Mouse (Mus musculus) forebrain, embryonic 14.5 days (tissue): ENCODE measurements around the gene Dip2b. TPM values are rescaled to one million over a fixed set of nuclear protein-coding genes. Genes with fewer than 3 reads are reported as not detected.

Experiments
- ATAC-seq: fragments of 200-750 bp; cut with Nextera tagmentation; 2 replicates; pipeline ENCODE4 v1.8.0; 2017; ENCODE audit warnings: mild to moderate bottlenecking, moderate library complexity
- DNase-seq: peaks from one replicate; pipeline ENCODE4 v3.0.0-alpha.2; 2015; ENCODE audit warnings: low spot score
- H3K27ac ChIP-seq: fragments of 300-500 bp; sonication (generic); 2 replicates; pipeline ENCODE4 v1.5.1; 2014; ENCODE audit warnings: low read depth, mild to moderate bottlenecking, control low read depth, low read length, moderate library complexity
- H3K27me3 ChIP-seq: fragments of 300-500 bp; sonication (generic); replicated peaks from 2 replicates; pipeline ENCODE4 v1.6.1; 2014; ENCODE audit warnings: low read length, control low read depth, mixed read lengths; ENCODE audit not compliant: control insufficient read depth, insufficient read depth
- H3K36me3 ChIP-seq: fragments of 300-500 bp; sonication (generic); 2 replicates; pipeline ENCODE4 v1.6.1; 2014; ENCODE audit warnings: low read length, control low read depth; ENCODE audit not compliant: control insufficient read depth, insufficient read depth
- H3K4me1 ChIP-seq: fragments of 300-500 bp; sonication (generic); 2 replicates; pipeline ENCODE4 v1.6.1; 2014; ENCODE audit warnings: antibody characterized with exemption, low read length, control low read depth; ENCODE audit not compliant: control insufficient read depth, insufficient read depth
- H3K4me2 ChIP-seq: fragments of 300-500 bp; sonication (generic); 2 replicates; pipeline ENCODE4 v1.6.1; 2014; ENCODE audit warnings: mild to moderate bottlenecking, control low read depth, low read length
- H3K4me3 ChIP-seq: fragments of 300-500 bp; sonication (generic); 2 replicates; pipeline ENCODE4 v1.5.1; 2014; ENCODE audit warnings: low read depth, low read length, control low read depth
- H3K9ac ChIP-seq: fragments of 300-500 bp; sonication (generic); 2 replicates; pipeline ENCODE4 v1.6.1; 2014; ENCODE audit warnings: mild to moderate bottlenecking, low read length, control low read depth, moderate library complexity
- H3K9me3 ChIP-seq: fragments of 300-500 bp; sonication (generic); replicated peaks from 2 replicates; pipeline ENCODE4 v1.6.1; 2016; ENCODE audit warnings: low read length, control low read depth, mixed read lengths; ENCODE audit not compliant: control insufficient read depth
- WGBS: fragments of 180-500 bp; shearing (Covaris S2); extraction: QIAGEN DNeasy Blood & Tissue Kit; methylation state at CpG from one replicate; pipeline ENCODE4 v1.1.7; 2014; 5-methylcytosine and 5-hydroxymethylcytosine counted together
- polyA plus RNA-seq: library from polyadenylated mRNA; unstranded; fragments of >200 nt; fragmentation: Nextera tagmentation; extraction: Ambion mirVana; gene quantifications from 2 replicates; pipeline ENCODE4 v1.2.1, GENCODE M21; 2014

Gene Dip2b
- polyA plus RNA-seq, 1 experiment from 2014 or later: 16.3 TPM

GRCm38 (mm10) chr15:100025076-100025834 lies 13.2 kb upstream of the Dip2b start:
- 79% methylated on average over 11 of the region's 11 CpGs for WGBS
- DNase-seq (peak; percentile 10), ATAC-seq (no peak)
- no peak overlapping the region for H3K27ac ChIP-seq
- H3K4me2 ChIP-seq: no peak overlapping the region
- no peaks in the 10 kb centered on the region for H3K36me3 ChIP-seq
- H3K27me3 ChIP-seq: no peaks in the 10 kb centered on the region
- H3K4me3 ChIP-seq: no peak overlapping the region
- H3K9ac ChIP-seq: no peak overlapping the region
- H3K9me3 ChIP-seq: no peaks in the 10 kb centered on the region
- H3K4me1 ChIP-seq: no peaks in the 10 kb centered on the region

DNA sequence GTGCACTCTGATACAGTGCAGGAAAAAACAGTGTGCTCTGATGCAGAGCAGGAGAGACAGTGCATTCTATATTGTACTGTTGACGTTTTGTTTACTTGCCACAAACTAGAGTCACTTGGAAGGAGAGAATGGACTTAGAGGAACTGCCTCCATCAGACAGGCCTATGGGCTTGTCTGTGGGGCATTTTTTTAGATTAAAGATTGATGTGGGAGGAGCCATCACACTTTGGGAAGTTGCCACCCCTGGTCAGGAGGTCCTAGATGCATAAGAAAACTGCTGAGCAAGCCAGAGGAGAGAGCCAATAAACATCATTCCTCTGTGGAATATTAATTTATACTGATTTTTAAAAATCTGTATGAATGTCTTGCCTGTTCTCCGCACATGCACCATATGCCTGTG lies 10.3 kb upstream of the Dip2b start:
- no peaks in the 10 kb centered on the region for H3K27me3 ChIP-seq
- WGBS: 92% methylated on average over 2 of the region's 2 CpGs
- DNase-seq (no peak), ATAC-seq (no peak)
- no peak overlapping the region for H3K9ac ChIP-seq
- H3K36me3 ChIP-seq: no peaks in the 10 kb centered on the region
- no peak overlapping the region for H3K4me3 ChIP-seq
- H3K27ac ChIP-seq: no peak overlapping the region
- H3K4me2 ChIP-seq: no peak overlapping the region
- H3K4me1 ChIP-seq: no peaks in the 10 kb centered on the region
- no peaks in the 10 kb centered on the region for H3K9me3 ChIP-seq

DNA sequence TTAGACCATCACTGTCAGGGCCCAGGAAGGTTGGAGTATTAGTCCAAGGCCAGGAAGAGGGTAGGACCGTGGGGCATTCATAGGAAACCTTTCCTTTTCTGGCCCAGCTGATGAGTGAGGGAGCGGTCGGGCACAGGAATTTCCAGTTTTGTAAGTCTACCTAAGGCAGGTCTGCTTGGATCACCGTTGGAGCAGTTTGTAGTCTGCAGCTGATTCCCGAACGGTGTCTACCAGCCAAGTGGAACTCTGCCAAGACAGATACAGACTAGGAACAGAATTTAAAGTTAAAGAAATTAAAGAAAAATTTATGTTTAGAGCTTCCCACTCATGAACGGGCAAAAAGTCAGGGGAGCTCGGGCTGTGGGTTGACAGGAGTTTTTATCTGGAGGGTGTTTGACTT lies 9.0 kb upstream of the Dip2b start:
- no peak overlapping the region for H3K27ac ChIP-seq
- WGBS: 81% methylated on average over 8 of the region's 8 CpGs

DNA sequence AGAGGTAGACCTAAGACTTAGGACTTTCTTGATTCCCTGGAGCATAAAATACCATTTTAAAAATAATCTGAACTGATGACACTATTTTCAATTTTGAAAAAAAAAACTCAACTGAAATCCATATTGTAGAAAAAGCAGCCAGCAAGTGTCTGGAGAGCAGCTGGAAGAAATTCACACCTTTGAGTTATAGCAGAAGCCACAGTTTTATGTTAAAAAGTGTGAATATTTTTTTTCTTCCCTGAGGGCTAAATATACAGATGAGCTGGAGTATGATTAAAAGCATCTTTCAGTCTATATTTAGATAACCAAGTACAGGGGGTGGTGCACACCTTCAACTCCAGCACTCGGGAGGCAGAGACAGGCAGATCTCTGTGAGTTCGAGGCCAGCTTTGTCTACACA lies 8.6 kb upstream of the Dip2b start:
- no peak overlapping the region for H3K27ac ChIP-seq
- H3K36me3 ChIP-seq: no peaks in the 10 kb centered on the region
- H3K9me3 ChIP-seq: no peaks in the 10 kb centered on the region
- H3K27me3 ChIP-seq: no peaks in the 10 kb centered on the region
- DNase-seq (peak; percentile 56), ATAC-seq (no peak)
- H3K9ac ChIP-seq: no peak overlapping the region
- H3K4me3 ChIP-seq: no peak overlapping the region
- no peak overlapping the region for H3K4me2 ChIP-seq
- no peaks in the 10 kb centered on the region for H3K4me1 ChIP-seq
- WGBS: 86% methylated on average over 2 of the region's 2 CpGs

More for the DNA sequence above, 9.0 kb upstream of the Dip2b start:
- no peak for ATAC-seq
- H3K4me1 ChIP-seq: no peaks in the 10 kb centered on the region
- no peaks in the 10 kb centered on the region for H3K9me3 ChIP-seq
- H3K36me3 ChIP-seq: no peaks in the 10 kb centered on the region
- H3K4me2 ChIP-seq: no peak overlapping the region
- H3K4me3 ChIP-seq: no peak overlapping the region
- DNase-seq: peak; percentile 42
- H3K9ac ChIP-seq: no peak overlapping the region
- no peaks in the 10 kb centered on the region for H3K27me3 ChIP-seq

DNA sequence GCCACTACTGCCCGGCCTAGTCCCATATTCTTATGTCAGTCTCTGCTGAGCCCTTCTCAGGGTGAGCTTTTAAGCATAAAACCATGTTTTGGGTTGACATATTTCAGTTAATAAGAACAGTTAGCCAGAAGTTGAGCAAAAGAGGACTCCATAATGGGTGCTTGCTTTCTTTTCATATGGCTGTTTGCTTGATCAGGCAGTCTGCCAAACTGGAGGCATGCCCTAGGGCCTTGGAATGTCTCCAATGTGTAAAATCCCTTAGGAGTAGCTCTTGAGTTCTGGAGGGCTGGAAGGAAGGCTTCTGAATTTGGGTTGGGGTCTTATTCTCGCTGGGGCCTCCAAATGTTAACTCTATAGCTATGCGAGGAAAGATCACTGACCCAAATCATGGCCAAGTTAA lies 5.9 kb upstream of the Dip2b start:
- Histone ChIP-seq H3K4me3 (no peak overlapping the region), H3K27me3 (no peaks in the 10 kb centered on the region), H3K9ac (no peak overlapping the region), H3K9me3 (no peaks in the 10 kb centered on the region), H3K36me3 (no peaks in the 10 kb centered on the region), H3K27ac (no peak overlapping the region), H3K4me1 (no peaks in the 10 kb centered on the region), H3K4me2 (no peak overlapping the region)
- no peak for ATAC-seq
- WGBS: 76% methylated on average over 3 of the region's 3 CpGs
- peak; percentile 62 for DNase-seq

DNA sequence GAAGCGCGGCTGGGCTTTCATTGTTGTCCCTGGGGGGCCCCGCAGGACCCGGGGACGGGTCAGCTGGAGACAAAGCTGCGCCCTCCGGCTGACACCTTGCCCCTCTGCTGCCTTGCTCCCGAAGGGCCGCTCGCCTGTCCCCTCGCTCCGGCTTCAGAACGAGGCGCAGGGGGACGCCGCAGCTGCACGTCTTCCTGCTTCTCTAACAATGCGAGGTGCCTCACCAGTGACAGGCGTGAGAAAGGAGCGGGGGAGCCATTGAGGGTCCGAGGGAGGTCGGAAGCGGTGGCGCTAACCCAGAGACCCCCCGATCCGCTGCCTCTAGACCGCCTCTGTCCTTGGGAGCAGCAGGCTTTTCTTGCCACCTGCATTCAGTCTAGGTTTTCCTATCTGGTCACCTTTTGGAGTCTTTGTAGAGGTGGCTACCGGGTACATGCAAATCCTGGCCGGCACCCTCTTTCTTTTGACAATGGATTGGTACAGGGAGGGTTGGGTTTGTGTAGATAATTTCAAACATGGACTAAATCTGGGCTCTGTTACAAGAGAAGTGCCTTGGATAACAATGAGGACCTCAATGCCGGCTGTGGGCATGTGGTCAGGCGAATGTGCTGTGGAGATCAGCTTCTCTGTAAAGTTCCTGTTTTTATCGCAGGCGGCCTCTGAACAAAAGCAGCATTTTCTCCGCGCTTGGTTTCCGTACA lies 687 bp downstream of the Dip2b start:
- WGBS: under 1% methylated on average over 34 of the region's 36 CpGs
- peak; percentile 66 for ATAC-seq
- H3K4me3 ChIP-seq: peak overlapping the region; percentile 94

GRCm38 (mm10) chr15:100040541-100041266 lies 2.2 kb downstream of the Dip2b start:
- WGBS: 21% methylated on average over 14 of the region's 14 CpGs
- Histone ChIP-seq H3K27ac (peak overlapping the region; percentile 44; the same call in 1 of the 2 replicates), H3K4me3 (peak overlapping the region; percentile 94), H3K9ac (peak overlapping the region; percentile 98), H3K27me3 (no peaks in the 10 kb centered on the region), H3K36me3 (no peaks in the 10 kb centered on the region), H3K4me1 (peaks cover 24% of the 10 kb centered on the region), H3K4me2 (peak overlapping the region; percentile 47), H3K9me3 (no peaks in the 10 kb centered on the region)
- DNase-seq: peak; percentile 33
- ATAC-seq: no peak

More for the DNA sequence above, 687 bp downstream of the Dip2b start:
- peak overlapping the region; percentile 47 for H3K4me2 ChIP-seq
- H3K9ac ChIP-seq: peak overlapping the region; percentile 98
- H3K4me1 ChIP-seq: peaks cover 22% of the 10 kb centered on the region
- no peaks in the 10 kb centered on the region for H3K27me3 ChIP-seq
- DNase-seq: peak; percentile 68
- H3K9me3 ChIP-seq: no peaks in the 10 kb centered on the region
- no peaks in the 10 kb centered on the region for H3K36me3 ChIP-seq
- peak overlapping the region; percentile 97 for H3K27ac ChIP-seq

- 33% methylated on average over 10 of the region's 10 CpGs for WGBS
- Histone ChIP-seq H3K4me3 (peak overlapping the region; percentile 94), H3K36me3 (no peaks in the 10 kb centered on the region), H3K4me1 (peaks cover 26% of the 10 kb centered on the region), H3K9ac (peak overlapping the region; percentile 98), H3K9me3 (no peaks in the 10 kb centered on the region), H3K27me3 (no peaks in the 10 kb centered on the region), H3K4me2 (peak overlapping the region; percentile 47), H3K27ac (peak overlapping the region; percentile 44; the same call in 1 of the 2 replicates)
- ATAC-seq: no peak
- peak; percentile 19 for DNase-seq
Observed at GRCm38 (mm10) chr15:100041267-100042047, 3.0 kb downstream of the Dip2b start.
